Mouse (Mus musculus): ENCODE measurements around the gene Gm8279. TPM values are rescaled to one million over a fixed set of nuclear protein-coding genes. Genes with fewer than 3 reads are reported as not detected.

The Gm8279 gene
- polyA plus RNA-seq (2012; rRNA removed) = not detected in 2 replicates

GRCm38 (mm10) chr14:5131219-5131618, at the start of gene Gm8279:
TSS of gene Gm8279 (plus strand) at chr14:5131519.

GRCm38 (mm10) chr14:5164235-5164634, 32.9 kb downstream of the Gm8279 start, which contains the start of gene Gm3317:
TSS of gene Gm3317 (plus strand) at chr14:5164535.

DNA sequence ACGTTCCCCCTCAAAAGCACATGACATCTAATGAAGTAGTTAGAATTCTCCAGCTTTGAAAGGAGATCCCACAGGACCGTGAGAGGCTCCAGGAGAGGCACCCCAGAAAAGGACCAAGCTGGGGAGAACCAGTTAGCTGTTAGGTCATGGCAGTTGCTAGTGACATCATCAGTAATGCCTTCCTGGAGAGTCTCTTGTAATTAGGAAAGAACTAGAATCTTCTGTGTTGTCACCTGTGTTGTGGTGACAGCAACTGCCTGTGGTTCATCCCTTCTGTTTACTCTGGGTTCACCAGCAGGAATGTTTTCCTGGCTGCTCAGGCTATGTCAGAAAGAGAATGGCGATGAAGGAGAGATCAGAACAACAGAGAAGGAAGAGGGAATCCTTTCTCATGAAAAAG, 54.2 kb downstream of the Gm8279 start, which contains the start of gene Gm8271:
Gm8271 (plus strand) TSS at position 301 of the 400 bp plus-strand sequence.

Other genes starting within 250 kb of the Gm8279 start
- not detected in 2 replicates for gene Gm3278, start 239.1 kb upstream of the Gm8279 start, polyA plus RNA-seq (2012; rRNA removed)
- not detected in 2 replicates for gene Gm8297, start 147.6 kb upstream of the Gm8279 start, polyA plus RNA-seq (2012; rRNA removed)
- not detected in 2 replicates for gene Gm3298, start 115.6 kb upstream of the Gm8279 start, polyA plus RNA-seq (2012; rRNA removed)
- gene 4930555G01Rik, start 80.9 kb upstream of the Gm8279 start, polyA plus RNA-seq (2012; rRNA removed) = not detected in 2 replicates
- gene Gm8281, start 60.5 kb upstream of the Gm8279 start, polyA plus RNA-seq (2012; rRNA removed) = not detected in 2 replicates
- gene Gm3317, start 33.0 kb downstream of the Gm8279 start, polyA plus RNA-seq (2012; rRNA removed) = not detected in 2 replicates
- not detected in 2 replicates for gene Gm8271, start 54.3 kb downstream of the Gm8279 start, polyA plus RNA-seq (2012; rRNA removed)
- not detected in 2 replicates for gene Gm3526, start 129.1 kb downstream of the Gm8279 start, polyA plus RNA-seq (2012; rRNA removed)
- not detected in 2 replicates for gene Gm3542, start 203.4 kb downstream of the Gm8279 start, polyA plus RNA-seq (2012; rRNA removed)